Mouse (Mus musculus) CH12.LX (cell line): Measurements from ENCODE around the gene Sell. TPM values are rescaled to one million over a fixed set of nuclear protein-coding genes. Genes with fewer than 3 reads are reported as not detected.

Experiments used
- DNase-seq: peaks from one replicate; pipeline ENCODE4 v3.0.0-alpha.2; 2013; ENCODE audit errors: extremely low read depth
- H3K27ac ChIP-seq: 2 replicates; pipeline ENCODE4 v1.5.1; 2012; ENCODE audit warnings: low read depth, mild to moderate bottlenecking, control low read depth, moderate library complexity; ENCODE audit not compliant: insufficient read depth
- H3K27me3 ChIP-seq: replicated peaks from 2 replicates; pipeline ENCODE3; 2012; ENCODE audit warnings: inconsistent platforms
- H3K36me3 ChIP-seq, 2 experiments: replicated peaks in 1 of 2; 2 replicates each; pipeline versions ENCODE3 to v1.6.1; 2012; ENCODE audit warnings: inconsistent platforms in 1 of 2, low read length in 1 of 2, mild to moderate bottlenecking in 1 of 2, mixed read lengths in 1 of 2, moderate library complexity in 1 of 2; ENCODE audit not compliant: control insufficient read depth in 1 of 2, insufficient read depth in 1 of 2
- H3K4me1 ChIP-seq, 2 experiments: 2 replicates each; pipeline ENCODE4 v1.6.1; 2012; ENCODE audit warnings: inconsistent platforms in 1 of 2, moderate library complexity in 1 of 2; ENCODE audit not compliant: insufficient read depth in 2 of 2, control insufficient read depth in 1 of 2
- H3K4me2 ChIP-seq: 2 replicates; pipeline ENCODE4 v1.6.1; 2012; ENCODE audit warnings: low read depth, mild to moderate bottlenecking, control low read depth; ENCODE audit not compliant: poor library complexity, insufficient read depth, severe bottlenecking
- H3K4me3 ChIP-seq, 3 experiments: fragments of 150-350 bp in 1 of 3; sonication (generic) in 1 of 3; replicated peaks in 1 of 3; 2 replicates each; pipeline versions ENCODE3 to v1.5.1; 2011 to 2012; ENCODE audit warnings: low read depth in 2 of 3, low read length in 2 of 3, mild to moderate bottlenecking in 2 of 3, moderate library complexity in 2 of 3, control low read depth in 1 of 3, improper control_type of control experiment in 1 of 3, inconsistent platforms in 1 of 3, mixed read lengths in 1 of 3; ENCODE audit not compliant: poor library complexity in 1 of 3
- H3K79me2 ChIP-seq: replicated peaks from 2 replicates; pipeline ENCODE4 v1.6.1; 2012; ENCODE audit warnings: mild to moderate bottlenecking, moderate library complexity; ENCODE audit not compliant: control insufficient read depth, poor library complexity, insufficient read depth, severe bottlenecking; ENCODE audit errors: extremely low read depth
- H3K9ac ChIP-seq: 2 replicates; pipeline ENCODE4 v1.6.1; 2012; ENCODE audit warnings: low read depth, mild to moderate bottlenecking, control low read depth, moderate library complexity; ENCODE audit not compliant: insufficient read depth
- H3K9me3 ChIP-seq: replicated peaks from 2 replicates; pipeline ENCODE3; 2012; ENCODE audit warnings: low read length, inconsistent platforms, mixed read lengths
- BHLHE40 ChIP-seq: IDR thresholded peaks from 2 replicates; pipeline ENCODE4 v1.6.1; 2011; ENCODE audit warnings: mild to moderate bottlenecking, low read depth, low read length, improper control_type of control experiment
- CHD2 ChIP-seq: IDR thresholded peaks from 2 replicates; pipeline ENCODE4 v1.6.1; 2011; ENCODE audit warnings: low read length, improper control_type of control experiment
- CTCF ChIP-seq, 2 experiments: IDR thresholded peaks in 1 of 2; conservative IDR thresholded peaks in 1 of 2; 2 replicates each; pipeline ENCODE4 v1.5.1; 2011 to 2012; ENCODE audit warnings: low read depth in 2 of 2, low read length in 2 of 2, improper control_type of control experiment in 1 of 2, inconsistent platforms in 1 of 2, mild to moderate bottlenecking in 1 of 2, moderate library complexity in 1 of 2
- E2F4 ChIP-seq: IDR thresholded peaks from 2 replicates; pipeline ENCODE4 v1.6.1; 2011; ENCODE audit warnings: low read depth, low read length, improper control_type of control experiment; ENCODE audit not compliant: insufficient replicate concordance
- ETS1 ChIP-seq: conservative IDR thresholded peaks from 2 replicates; pipeline ENCODE4 v1.6.1; 2012; ENCODE audit warnings: low read depth, mild to moderate bottlenecking, inconsistent platforms, low read length, improper control_type of control experiment, moderate library complexity
- IRF4 ChIP-seq: IDR thresholded peaks from 2 replicates; pipeline ENCODE4 v1.6.1; 2014; ENCODE audit warnings: low read depth, mild to moderate bottlenecking, inconsistent platforms, low read length, improper control_type of control experiment
- KAT2A ChIP-seq: IDR thresholded peaks from 2 replicates; pipeline ENCODE4 v1.6.1; 2012; ENCODE audit warnings: low read length, improper control_type of control experiment, inconsistent platforms; ENCODE audit not compliant: insufficient replicate concordance
- MAFK ChIP-seq: IDR thresholded peaks from 2 replicates; pipeline ENCODE4 v1.6.1; 2011; ENCODE audit warnings: low read length, improper control_type of control experiment; ENCODE audit not compliant: insufficient replicate concordance
- MAZ ChIP-seq: IDR thresholded peaks from 2 replicates; pipeline ENCODE4 v1.6.1; 2012; ENCODE audit warnings: low read depth, mild to moderate bottlenecking, inconsistent platforms, low read length, improper control_type of control experiment, moderate library complexity
- MEF2A ChIP-seq: IDR thresholded peaks from 2 replicates; pipeline ENCODE4 v1.6.1; 2014; ENCODE audit warnings: low read depth, mild to moderate bottlenecking, inconsistent platforms, low read length, improper control_type of control experiment, borderline replicate concordance
- MXI1 ChIP-seq: IDR thresholded peaks from 2 replicates; pipeline ENCODE4 v1.6.1; 2011; ENCODE audit warnings: mild to moderate bottlenecking, low read depth, low read length, improper control_type of control experiment
- MYC ChIP-seq: IDR thresholded peaks from 2 replicates; pipeline ENCODE4 v1.6.1; 2011; ENCODE audit warnings: low read depth, mild to moderate bottlenecking, improper control_type of control experiment, low read length
- PAX5 ChIP-seq: IDR thresholded peaks from 2 replicates; pipeline ENCODE4 v1.6.1; 2012; ENCODE audit warnings: low read length, inconsistent platforms, mixed read lengths
- POLR2A ChIP-seq: IDR thresholded peaks from 2 replicates; pipeline ENCODE4 v1.6.1; 2011; ENCODE audit warnings: low read depth, mild to moderate bottlenecking, improper control_type of control experiment, low read length
- RCOR1 ChIP-seq: conservative IDR thresholded peaks from 2 replicates; pipeline ENCODE4 v1.6.1; 2012; ENCODE audit warnings: low read depth, mild to moderate bottlenecking, inconsistent platforms, low read length, improper control_type of control experiment
- SIN3A ChIP-seq: IDR thresholded peaks from 2 replicates; pipeline ENCODE4 v1.6.1; 2012; ENCODE audit warnings: low read length, improper control_type of control experiment, inconsistent platforms
- TCF12 ChIP-seq: IDR thresholded peaks from 2 replicates; pipeline ENCODE4 v1.6.1; 2014; ENCODE audit warnings: low read depth, mild to moderate bottlenecking, inconsistent platforms, low read length, improper control_type of control experiment
- UBTF ChIP-seq: IDR thresholded peaks from 2 replicates; pipeline ENCODE4 v1.6.1; 2012; ENCODE audit warnings: low read depth, mild to moderate bottlenecking, inconsistent platforms, low read length, improper control_type of control experiment, moderate library complexity
- ZC3H11A ChIP-seq: IDR thresholded peaks from 2 replicates; pipeline ENCODE4 v1.6.1; 2012; ENCODE audit warnings: low read depth, mild to moderate bottlenecking, inconsistent platforms, low read length, improper control_type of control experiment
- ZKSCAN1 ChIP-seq: IDR thresholded peaks from 2 replicates; pipeline ENCODE4 v1.6.1; 2012; ENCODE audit warnings: low read depth, inconsistent platforms, low read length, improper control_type of control experiment, borderline replicate concordance
- ZMIZ1 ChIP-seq: IDR thresholded peaks from 2 replicates; pipeline ENCODE4 v1.6.1; 2012; ENCODE audit warnings: low read depth, mild to moderate bottlenecking, inconsistent platforms, low read length, improper control_type of control experiment
- dilution Hi-C: fragments of 300-500 bp; cut with MboI; formaldehyde crosslinking; loops from 2 replicates; pipeline ENCODE4 v1.14.3; 2020; ENCODE audit warnings: low sequenced_read_pairs; ENCODE audit not compliant: extremely low pct_unique_long_range_greater_than_20kb, extremely low pct_ligation_motif_present
- in situ Hi-C: fragments of 300-500 bp; cut with MboI; formaldehyde crosslinking; loops from 3 replicates; pipeline ENCODE4 v1.14.3; 2019; ENCODE audit warnings: low sequenced_read_pairs, low pct_ligation_motif_present, low pct_unique_long_range_greater_than_20kb, mixed read lengths
- polyA plus RNA-seq: library from polyadenylated mRNA; unstranded; fragments of >175 nt; gene quantifications from 2 replicates; pipeline ENCODE4 v1.2.1, GENCODE M21; 2012; ENCODE audit warnings: low read depth; ENCODE audit not compliant: insufficient read length
- total RNA-seq, 2 experiments: library from RNA; depleted of rRNA; stranded (reverse); fragments of 300-350 nt in 1 of 2; fragments of >200 nt in 1 of 2; gene quantifications; 2 replicates each; pipeline ENCODE4 v1.2.3; 2012 to 2014

Gene Sell
- total and polyA plus RNA-seq, 3 experiments, result not detected

- in situ Hi-C loops, result no loop called here
- Histone ChIP-seq H3K27me3 (no peaks in the 10 kb centered on the region), H3K79me2 (no peaks in the 10 kb centered on the region), H3K4me1 (peaks cover 0 to 78% of the 10 kb centered on the region in 2 experiments; a peak in 2 of 4 replicates), H3K27ac (no peak overlapping the region), H3K9me3 (no peaks in the 10 kb centered on the region), H3K4me3 (no peak overlapping the region), H3K9ac (no peak overlapping the region), H3K36me3 (no peaks in the 10 kb centered on the region), H3K4me2 (no peak overlapping the region)
- dilution Hi-C loops, result no loop called here
- TF ChIP-seq ZKSCAN1 (no peak), IRF4 (no peak), TCF12 (no peak), CHD2 (no peak), ZMIZ1 (no peak), ETS1 (no peak), E2F4 (no peak), KAT2A (no peak), MAFK (no peak), UBTF (no peak)
- DNase-seq, result no peak
Observed at GRCm38 (mm10) chr1:164073803-164074202, 12.0 kb downstream of the Sell start.

GRCm38 (mm10) chr1:164074606-164075140 is 12.9 kb downstream of the Sell start:
- Histone ChIP-seq H3K4me1 (peaks cover 0 to 86% of the 10 kb centered on the region in 2 experiments; a peak in 2 of 4 replicates), H3K4me3 (no peak overlapping the region), H3K27ac (no peak overlapping the region), H3K36me3 (no peaks in the 10 kb centered on the region), H3K27me3 (no peaks in the 10 kb centered on the region), H3K79me2 (no peaks in the 10 kb centered on the region), H3K4me2 (no peak overlapping the region), H3K9me3 (no peaks in the 10 kb centered on the region)
- no peak for DNase-seq
- in situ Hi-C loops, result no loop called here
- dilution Hi-C loops, result no loop called here
- no peak for TF ChIP-seq PAX5
- no peak for TF ChIP-seq SIN3A
- no peak for TF ChIP-seq POLR2A
- no peak for TF ChIP-seq MAZ
- TF ChIP-seq TCF12, result no peak
- TF ChIP-seq MYC, result no peak
- TF ChIP-seq, all 38 proteins: peak for 0
- H3K9ac ChIP-seq, result no peak overlapping the region

- Histone ChIP-seq H3K36me3 (no peaks in the 10 kb centered on the region), H3K4me1 (peaks cover 0 to 84% of the 10 kb centered on the region in 2 experiments; a peak in 2 of 4 replicates), H3K4me2 (no peak overlapping the region), H3K27me3 (no peaks in the 10 kb centered on the region), H3K9ac (no peak overlapping the region), H3K79me2 (no peaks in the 10 kb centered on the region), H3K4me3 (no peak overlapping the region), H3K27ac (no peak overlapping the region), H3K9me3 (no peaks in the 10 kb centered on the region)
- in situ Hi-C loops (no loop called here), dilution Hi-C loops (no loop called here)
- DNase-seq, result no peak
- TF ChIP-seq MEF2A (no peak), ZC3H11A (no peak), KAT2A (no peak), BHLHE40 (no peak), UBTF (no peak), MXI1 (no peak), RCOR1 (no peak), TCF12 (no peak), CTCF (conservative IDR thresholded peaks at IDR 0.05 in 1 of 2, IDR thresholded peaks at IDR 0.05 in 1 of 2; ENCODE audit: low read depth in 2 of 2, low read length in 2 of 2) (no peak)
Observed at GRCm38 (mm10) chr1:164075416-164075815, 13.6 kb downstream of the Sell start.
